Mouse (Mus musculus): ENCODE measurements at regions not wholly inside any gene's neighbourhood (a gene's known extent, or its start where the extent isn't known, plus 50 kb on each side); places are given as distances from the start of the nearest gene placed in this dataset.

DNA sequence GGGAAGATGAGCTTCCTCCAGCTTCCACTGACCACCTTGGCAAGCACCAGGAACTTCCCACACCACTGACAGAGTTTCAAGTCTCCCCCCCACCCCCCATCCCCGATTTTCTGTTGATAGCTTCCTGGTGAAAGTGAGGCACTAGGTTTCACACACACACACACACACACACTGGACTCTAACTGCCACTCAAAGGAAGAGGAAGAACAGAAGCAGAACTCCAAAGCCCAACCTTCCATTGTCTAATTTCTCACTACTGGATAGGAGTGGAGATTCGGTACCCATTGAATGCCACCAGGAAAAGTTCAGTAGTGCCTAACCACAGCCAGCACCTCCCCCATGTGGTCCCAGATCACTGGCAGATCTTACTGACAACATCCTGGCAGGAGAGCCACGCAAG lies 138.7 kb downstream of the Kctd12 start:
- TF ChIP-seq CTCF (IDR thresholded peaks at IDR 0.05; ENCODE audit: low read depth) = no peak
- no peak for TF ChIP-seq EP300 (optimal IDR thresholded peaks at IDR 0.05)

All from stomach, postnatal 0 days (tissue).